8 mouse cellular contexts compared by ENCODE assay signal in the genomic region with DNA sequence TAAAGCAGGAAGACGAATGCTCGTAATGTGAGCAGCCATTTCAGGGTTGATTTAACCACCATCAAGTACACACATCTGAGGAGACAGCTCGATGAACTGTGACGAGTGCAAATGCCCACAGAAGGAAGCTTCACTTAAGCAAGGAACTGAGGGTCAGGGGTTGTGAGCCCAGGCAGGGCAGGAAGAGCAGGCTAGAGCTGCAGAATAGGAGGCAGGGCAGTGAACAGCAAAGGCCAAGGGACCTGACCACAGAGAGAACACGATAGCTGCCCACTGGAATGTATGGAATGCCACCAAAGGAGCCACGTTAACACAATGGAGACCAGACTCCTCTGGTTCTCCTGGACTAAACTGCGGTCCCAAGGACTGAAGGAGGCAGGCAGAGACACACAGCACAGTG. TPM values are rescaled to one million over a fixed set of nuclear protein-coding genes. Genes with fewer than 3 reads are reported as not detected.
DNase-seq lines count a peak whose midpoint lies in the region; ATAC-seq lines count a peak whose summit lies in the region.

No protein-coding gene starts in this region.

- H3K4me3 ChIP-seq in forebrain, embryonic 13.5 days = no peak overlapping the region
- H3K4me3 ChIP-seq in forebrain, embryonic 15.5 days = no peak overlapping the region
- no peak overlapping the region for H3K4me3 ChIP-seq in liver, embryonic 12.5 days
- H3K4me3 ChIP-seq in forebrain, embryonic 12.5 days (replicated peaks) = no peak overlapping the region

- no peak for ATAC-seq in forebrain, embryonic 13.5 days
- no peak for ATAC-seq in forebrain, embryonic 15.5 days (replicated peaks)
- ATAC-seq in liver, embryonic 12.5 days = 0 out of 2 replicates have a peak, but pooled peaks have one; percentile 27
- ATAC-seq in forebrain, embryonic 12.5 days (ENCODE audit: low FRiP score) = no peak

- no peaks in the 10 kb centered on the region for H3K36me3 ChIP-seq in forebrain, embryonic 13.5 days (ENCODE audit: poor library complexity, severe bottlenecking)
- no peaks in the 10 kb centered on the region for H3K36me3 ChIP-seq in forebrain, embryonic 15.5 days
- 0 out of 2 replicates have a peak, but pooled peaks cover 4% of the 10 kb centered on the region for H3K36me3 ChIP-seq in liver, embryonic 12.5 days
- no peaks in the 10 kb centered on the region for H3K36me3 ChIP-seq in forebrain, embryonic 12.5 days (replicated peaks)

- 32% methylated on average over 7 of the region's 7 CpGs for WGBS in forebrain, embryonic 13.5 days
- WGBS in forebrain, embryonic 15.5 days = 35% methylated on average over 7 of the region's 7 CpGs
- WGBS in liver, embryonic 12.5 days (ENCODE audit: insufficient replicate concordance) = 48% methylated on average over 7 of the region's 7 CpGs
- 22% methylated on average over 7 of the region's 7 CpGs for WGBS in forebrain, embryonic 12.5 days

- H3K27ac ChIP-seq in forebrain, embryonic 13.5 days = no peak overlapping the region
- H3K27ac ChIP-seq in forebrain, embryonic 15.5 days (replicated peaks) = no peak overlapping the region
- H3K27ac ChIP-seq in liver, embryonic 12.5 days = peak overlapping the region; percentile 26; the same call in 1 of the 2 replicates
- no peak overlapping the region; the same call in 1 of the 2 replicates for H3K27ac ChIP-seq in forebrain, embryonic 12.5 days

- H3K9ac ChIP-seq in forebrain, embryonic 13.5 days = peak overlapping the region; percentile 40; the same call in 1 of the 2 replicates
- H3K9ac ChIP-seq in forebrain, embryonic 15.5 days (replicated peaks) = no peak overlapping the region
- H3K9ac ChIP-seq in liver, embryonic 12.5 days = no peak overlapping the region
- H3K9ac ChIP-seq in forebrain, embryonic 12.5 days = no peak overlapping the region

- no peaks in the 10 kb centered on the region for H3K9me3 ChIP-seq in forebrain, embryonic 13.5 days (replicated peaks)
- H3K9me3 ChIP-seq in forebrain, embryonic 15.5 days = no peaks in the 10 kb centered on the region
- H3K9me3 ChIP-seq in liver, embryonic 12.5 days (replicated peaks) = no peaks in the 10 kb centered on the region
- no peaks in the 10 kb centered on the region for H3K9me3 ChIP-seq in forebrain, embryonic 12.5 days

- H3K4me2 ChIP-seq in forebrain, embryonic 13.5 days = no peak overlapping the region
- no peak overlapping the region for H3K4me2 ChIP-seq in forebrain, embryonic 15.5 days (replicated peaks)
- no peak overlapping the region for H3K4me2 ChIP-seq in liver, embryonic 12.5 days
- no peak overlapping the region for H3K4me2 ChIP-seq in forebrain, embryonic 12.5 days

- peak; percentile 14 for DNase-seq in urinary bladder, postnatal 14 days (ENCODE audit: low spot score)
- DNase-seq in urinary bladder, postnatal 36 days (ENCODE audit: low spot score in 2 of 2) = no peak
- DNase-seq in yolk sac, embryonic 10.5 days (ENCODE audit: low spot score) = peak; percentile 82
- DNase-seq in adrenal gland, postnatal 25 days = no peak

- peaks cover 19% of the 10 kb centered on the region for H3K4me1 ChIP-seq in forebrain, embryonic 13.5 days
- peaks cover 11% of the 10 kb centered on the region for H3K4me1 ChIP-seq in forebrain, embryonic 15.5 days
- peaks cover 55% of the 10 kb centered on the region for H3K4me1 ChIP-seq in liver, embryonic 12.5 days
- H3K4me1 ChIP-seq in forebrain, embryonic 12.5 days = peaks cover 24% of the 10 kb centered on the region

- H3K27me3 ChIP-seq in forebrain, embryonic 13.5 days = no peaks in the 10 kb centered on the region
- H3K27me3 ChIP-seq in forebrain, embryonic 15.5 days = no peaks in the 10 kb centered on the region
- H3K27me3 ChIP-seq in liver, embryonic 12.5 days (replicated peaks) = no peaks in the 10 kb centered on the region
- H3K27me3 ChIP-seq in forebrain, embryonic 12.5 days = no peaks in the 10 kb centered on the region

RNA-seq across cellular contexts. Expression of a gene that starts 5.5 kb away (rescaled TPM):
- 17.6 and 20.6 TPM in 2 replicates for polyA plus RNA-seq in forebrain, embryonic 13.5 days (2015; fragmentation: Nextera tagmentation; extraction: Ambion mirVana)
- polyA plus RNA-seq in forebrain, embryonic 15.5 days (2015; fragmentation: Nextera tagmentation; extraction: Ambion mirVana) = 17.9 and 18.8 TPM in 2 replicates
- 11.9 and 14.0 TPM in 2 replicates for polyA plus RNA-seq in liver, embryonic 12.5 days (2016; fragmentation: Nextera tagmentation; extraction: Ambion mirVana)
- 18.0 and 18.4 TPM in 2 replicates for total RNA-seq in adrenal gland, postnatal 25 days (2021)
- polyA plus RNA-seq in forebrain, embryonic 12.5 days (2016; fragmentation: Nextera tagmentation; extraction: Ambion mirVana) = 19.2 and 20.7 TPM in 2 replicates

RNA-seq across cellular contexts. Expression of a gene that starts 35.6 kb away (rescaled TPM):
- polyA plus RNA-seq in forebrain, embryonic 13.5 days (2015; fragmentation: Nextera tagmentation; extraction: Ambion mirVana) = 84.0 and 95.0 TPM in 2 replicates
- 96.7 and 102 TPM in 2 replicates for polyA plus RNA-seq in forebrain, embryonic 15.5 days (2015; fragmentation: Nextera tagmentation; extraction: Ambion mirVana)
- polyA plus RNA-seq in liver, embryonic 12.5 days (2016; fragmentation: Nextera tagmentation; extraction: Ambion mirVana) = 217 and 229 TPM in 2 replicates
- 159 and 237 TPM in 2 replicates for total RNA-seq in adrenal gland, postnatal 25 days (2021)
- polyA plus RNA-seq in forebrain, embryonic 12.5 days (2016; fragmentation: Nextera tagmentation; extraction: Ambion mirVana) = 152 and 166 TPM in 2 replicates

RNA-seq across cellular contexts. Expression of a gene that starts 51.9 kb away (rescaled TPM):
- polyA plus RNA-seq in forebrain, embryonic 13.5 days (2015; fragmentation: Nextera tagmentation; extraction: Ambion mirVana) = 20.8 and 21.8 TPM in 2 replicates
- 21.3 and 22.1 TPM in 2 replicates for polyA plus RNA-seq in forebrain, embryonic 15.5 days (2015; fragmentation: Nextera tagmentation; extraction: Ambion mirVana)
- 12.0 and 14.7 TPM in 2 replicates for polyA plus RNA-seq in liver, embryonic 12.5 days (2016; fragmentation: Nextera tagmentation; extraction: Ambion mirVana)
- total RNA-seq in adrenal gland, postnatal 25 days (2021) = 17.8 and 18.4 TPM in 2 replicates
- 18.5 and 19.6 TPM in 2 replicates for polyA plus RNA-seq in forebrain, embryonic 12.5 days (2016; fragmentation: Nextera tagmentation; extraction: Ambion mirVana)

Comparison
In these comparisons a context has a peak if more than half of its experiments do, and no peak if none do; other contexts are left out.
1. DNase-seq: peak in urinary bladder, postnatal 14 days (single experiment) and yolk sac, embryonic 10.5 days (single experiment); none in urinary bladder, postnatal 36 days (0 of 2) and adrenal gland, postnatal 25 days (single experiment).